Mouse (Mus musculus): ENCODE measurements around the gene Hist3h2a. TPM values are rescaled to one million over a fixed set of nuclear protein-coding genes. Genes with fewer than 3 reads are reported as not detected.

Gene Hist3h2a
- polyA plus RNA-seq (2017; shearing (Covaris generic)), result 1 to 10 TPM; 3.1 to 5.0 (median 4.2) TPM

DNA sequence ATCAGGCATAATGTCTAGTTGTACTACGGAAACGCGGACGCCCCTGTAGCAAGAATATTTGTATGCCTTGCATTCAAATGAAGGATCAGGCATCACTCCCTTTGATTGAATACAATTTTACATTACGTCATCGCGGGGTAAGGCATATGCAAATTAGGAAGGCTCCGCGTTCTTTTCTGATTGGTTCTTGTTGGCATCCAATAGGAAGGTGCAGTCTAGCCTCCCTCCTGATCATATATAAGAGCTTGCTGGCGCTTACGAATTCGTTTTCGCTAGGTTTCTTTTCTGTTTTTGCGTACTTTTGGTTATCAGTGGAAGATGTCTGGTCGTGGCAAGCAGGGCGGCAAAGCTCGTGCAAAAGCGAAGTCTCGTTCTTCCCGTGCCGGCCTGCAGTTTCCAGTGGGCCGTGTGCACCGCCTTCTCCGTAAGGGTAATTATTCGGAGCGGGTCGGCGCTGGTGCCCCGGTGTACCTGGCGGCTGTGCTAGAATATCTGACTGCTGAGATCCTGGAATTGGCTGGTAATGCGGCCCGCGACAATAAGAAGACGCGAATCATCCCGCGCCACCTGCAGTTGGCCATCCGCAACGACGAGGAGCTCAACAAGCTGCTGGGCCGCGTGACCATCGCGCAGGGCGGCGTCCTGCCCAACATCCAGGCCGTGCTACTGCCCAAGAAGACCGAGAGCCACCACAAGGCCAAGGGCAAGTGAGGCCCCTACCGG is at the start of gene Hist3h2a, which contains the start of gene Trim17:
TSS of gene Hist3h2a (plus strand) at position 266 of the 723 bp plus-strand sequence.
TSS of gene Trim17 (plus strand) at position 266 of the 723 bp plus-strand sequence.
- ATAC-seq, result peak; percentile 95

DNA sequence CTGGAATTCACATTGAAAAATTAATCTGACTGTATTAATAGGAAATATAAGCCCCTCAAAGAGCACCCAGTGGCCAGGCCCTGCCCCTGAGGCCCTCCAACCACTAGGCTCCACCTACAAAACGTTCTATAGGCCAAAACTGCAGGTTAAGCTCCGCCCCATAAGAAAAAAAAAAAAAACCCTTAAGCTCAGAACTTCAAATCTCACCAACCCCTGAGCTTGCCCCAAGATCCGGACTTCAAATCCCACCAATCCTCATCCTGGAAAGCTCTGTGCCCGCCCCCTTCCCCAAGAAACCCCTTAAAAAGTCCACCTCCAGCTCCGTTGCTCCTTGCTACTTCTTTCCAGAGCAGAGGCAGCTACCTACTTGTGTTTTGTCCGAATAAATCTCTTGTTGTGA is 49.6 kb upstream of the Hist3h2a start:
- ATAC-seq, result no peak

DNA sequence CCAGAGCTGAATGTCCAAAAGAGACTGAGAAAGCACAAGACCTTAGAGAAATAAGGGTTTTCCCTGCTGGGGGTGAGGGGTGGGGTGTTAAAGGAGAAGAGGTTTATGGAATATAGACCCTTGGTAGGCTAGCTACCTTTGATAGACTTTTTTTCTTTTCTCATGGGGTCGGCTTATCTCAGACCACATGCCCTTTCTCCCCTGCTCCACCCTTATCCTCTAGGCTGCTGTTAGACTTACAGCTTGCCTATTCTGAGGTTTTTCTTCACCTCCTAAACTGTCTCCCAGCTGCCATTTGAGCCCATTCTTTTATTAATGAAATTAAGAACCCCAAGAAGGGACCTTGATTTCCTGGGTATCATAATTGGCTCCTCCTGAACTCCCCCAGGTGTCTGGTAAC is 40.7 kb upstream of the Hist3h2a start:
- ATAC-seq, result no peak

DNA sequence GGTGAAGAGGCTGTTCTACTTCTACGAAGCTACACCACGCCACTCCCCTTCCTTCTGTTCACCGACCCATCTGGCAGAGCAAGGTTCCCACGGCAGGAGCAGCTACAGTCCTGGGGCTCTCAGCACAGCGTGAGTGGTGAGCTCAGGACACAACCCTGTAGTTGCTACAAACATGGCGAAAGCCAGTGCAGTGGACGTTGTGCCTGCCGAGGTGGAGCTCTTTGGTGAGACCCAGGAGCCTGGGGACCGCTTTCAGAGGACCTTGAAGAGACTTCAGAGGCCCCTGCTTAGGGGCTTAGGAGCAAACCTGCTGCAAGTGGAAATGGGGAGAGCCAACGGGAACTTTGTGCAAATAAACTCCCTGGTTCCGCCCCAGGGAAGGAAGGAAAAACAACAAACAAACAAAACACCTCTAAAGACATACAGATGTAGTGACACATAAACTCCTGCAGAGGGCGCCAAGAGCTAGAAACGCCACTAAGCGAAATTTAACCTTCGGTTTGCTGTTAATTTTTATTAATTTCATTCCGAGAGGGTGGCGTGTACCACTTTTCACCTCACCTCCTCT is 39.9 kb upstream of the Hist3h2a start:
- ATAC-seq, result no peak

DNA sequence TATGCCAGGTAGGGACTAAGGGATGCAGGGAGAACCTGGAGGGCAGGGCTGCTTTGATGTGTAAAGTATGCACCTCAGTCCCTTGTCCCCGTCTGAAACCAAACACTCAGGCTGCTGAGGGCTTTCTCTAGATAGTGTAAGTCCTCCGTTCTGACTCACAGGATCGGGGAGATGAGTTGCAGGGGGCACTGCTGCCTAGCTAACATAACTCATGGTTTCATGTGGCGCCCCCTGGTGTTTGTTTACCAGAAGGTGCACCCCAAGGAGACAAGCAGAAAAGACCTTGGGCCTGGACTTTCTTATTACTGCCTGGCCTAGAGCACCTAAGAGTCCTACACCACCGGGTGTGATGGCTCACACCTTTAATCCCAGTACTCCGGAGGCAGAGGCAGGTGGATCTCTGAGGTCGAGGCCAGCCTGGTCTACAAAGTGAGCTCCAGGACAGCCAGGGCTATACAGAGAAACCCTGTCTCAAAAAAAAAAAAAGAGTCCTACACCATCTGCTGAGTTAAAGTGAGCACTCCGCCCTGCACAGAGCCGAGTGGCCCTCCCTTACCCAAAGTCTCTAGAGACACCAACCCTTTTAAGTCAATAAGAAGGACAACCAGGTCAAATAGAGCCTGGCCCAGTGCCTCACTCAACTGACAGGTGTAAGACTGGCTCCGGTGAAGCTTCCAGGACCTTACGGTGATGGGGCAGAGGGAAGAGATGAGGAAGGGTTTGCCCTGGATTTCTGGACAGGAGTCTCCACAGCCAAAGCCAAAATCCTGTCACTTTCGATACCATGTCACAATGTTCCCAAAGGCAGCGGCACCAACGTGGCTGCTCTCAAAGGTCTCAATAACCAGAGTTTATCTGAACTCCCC is 37.4 kb upstream of the Hist3h2a start:
- ATAC-seq, result peak; percentile 28

DNA sequence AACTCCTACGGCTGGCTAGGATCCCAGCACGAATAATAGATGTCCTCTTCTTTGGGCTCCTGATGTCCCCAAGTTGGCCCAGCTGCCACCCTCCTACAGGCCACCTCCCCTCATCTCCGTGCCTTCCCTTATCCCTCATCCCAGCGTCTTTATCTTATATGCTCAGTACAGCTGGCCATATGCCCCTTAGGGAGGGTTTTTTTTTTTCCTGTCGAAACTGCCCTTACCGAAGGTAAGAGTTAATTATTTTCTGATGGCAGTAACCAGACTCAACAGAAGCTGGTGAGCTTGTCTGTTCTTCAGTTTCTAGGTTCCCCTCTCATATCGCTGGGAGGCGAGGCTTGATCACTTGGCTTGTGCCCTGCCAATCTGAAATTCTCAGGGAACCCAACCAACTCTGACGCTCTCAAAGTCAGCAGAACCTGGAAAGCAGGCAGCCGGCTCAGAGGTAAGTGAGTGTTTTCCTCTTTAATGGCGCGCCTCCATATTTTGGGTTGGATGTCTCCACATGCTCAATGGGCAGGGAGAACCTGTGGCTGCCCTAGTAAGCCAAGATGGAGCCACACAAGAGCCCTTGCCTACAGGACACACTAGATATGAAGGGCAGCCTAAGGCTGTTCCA is 36.6 kb upstream of the Hist3h2a start, which contains the start of gene Btnl10:
TSS of gene Btnl10 (plus strand) at position 164 of the 622 bp plus-strand sequence.
- ATAC-seq, result no peak

DNA sequence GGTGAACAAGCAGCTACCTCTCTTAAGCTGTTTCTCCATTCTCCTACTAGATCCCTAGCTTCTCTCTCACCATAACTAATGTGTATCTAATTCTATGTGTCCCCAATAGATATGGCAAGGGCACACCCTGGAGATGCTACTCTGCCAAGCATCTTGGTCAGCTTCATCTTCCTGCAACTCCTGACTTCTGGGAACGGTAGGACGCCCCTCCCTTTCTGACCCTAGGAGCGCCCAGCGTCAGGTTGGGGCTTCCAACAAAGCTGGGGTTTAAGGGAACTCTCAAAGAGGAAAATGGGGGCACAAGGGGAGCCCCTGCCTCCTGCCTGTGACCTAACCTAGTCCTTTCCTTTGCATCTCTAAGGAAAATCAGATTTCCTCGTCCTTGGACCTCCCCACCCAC is 35.7 kb upstream of the Hist3h2a start:
- ATAC-seq, result no peak

DNA sequence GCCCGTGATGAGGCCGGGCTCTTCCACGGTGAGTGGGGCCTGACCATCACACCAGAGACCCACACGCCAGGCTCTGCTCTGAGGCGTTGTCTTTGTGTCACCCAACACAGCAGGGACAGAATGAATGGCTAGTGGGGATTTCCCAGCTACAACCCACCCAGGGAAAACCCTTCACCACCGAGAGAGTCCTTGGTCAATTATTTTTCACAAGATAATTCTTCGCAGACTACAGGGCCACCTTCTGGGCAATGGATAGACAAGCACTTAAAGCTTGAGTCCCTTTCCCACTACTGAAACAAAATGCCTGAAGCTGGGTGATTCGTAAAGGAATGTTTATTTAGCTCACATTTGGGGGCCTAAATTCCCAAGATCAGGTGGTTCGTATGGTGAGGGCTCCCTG is 32.1 kb upstream of the Hist3h2a start:
- ATAC-seq, result no peak

DNA sequence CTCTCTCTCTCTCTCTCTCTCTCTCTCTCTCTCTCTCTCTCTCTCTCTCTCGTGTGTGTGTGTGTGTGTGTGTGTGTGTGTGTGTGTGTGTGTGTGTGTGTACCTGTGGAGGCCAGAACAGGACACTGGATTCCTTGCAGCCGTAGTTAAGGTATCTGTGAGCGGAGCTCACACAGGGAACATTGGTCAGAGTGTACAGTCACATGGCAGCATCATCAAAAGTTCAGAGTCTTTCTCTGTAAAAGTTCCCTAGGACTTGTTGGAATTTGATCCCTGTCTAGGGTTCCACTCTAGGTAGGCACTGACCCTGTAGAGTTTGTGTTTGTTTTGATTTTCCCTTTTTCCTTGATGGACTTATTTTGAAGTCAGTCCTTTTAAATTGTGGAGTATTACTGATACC is 27.8 kb upstream of the Hist3h2a start:
- ATAC-seq, result no peak

DNA sequence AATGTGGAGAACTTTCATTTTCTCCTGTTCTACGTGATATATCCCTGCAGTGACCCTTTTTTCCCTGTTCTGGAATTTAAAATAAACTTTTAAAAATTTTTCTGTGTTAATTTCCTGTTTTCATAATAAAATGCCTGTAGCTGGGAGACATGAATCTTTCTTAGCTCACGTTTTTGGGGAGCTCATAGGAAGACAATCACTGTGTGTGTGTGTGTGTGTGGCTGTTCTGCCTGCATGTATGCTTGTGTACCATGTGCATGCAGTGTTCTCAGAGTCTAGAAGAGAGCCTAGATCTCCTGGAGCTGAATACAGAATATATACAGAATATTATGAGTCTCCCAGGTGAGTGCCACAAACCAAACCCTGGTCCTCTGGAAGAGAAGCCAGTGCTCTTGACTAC is 27.4 kb upstream of the Hist3h2a start:
- ATAC-seq, result no peak

DNA sequence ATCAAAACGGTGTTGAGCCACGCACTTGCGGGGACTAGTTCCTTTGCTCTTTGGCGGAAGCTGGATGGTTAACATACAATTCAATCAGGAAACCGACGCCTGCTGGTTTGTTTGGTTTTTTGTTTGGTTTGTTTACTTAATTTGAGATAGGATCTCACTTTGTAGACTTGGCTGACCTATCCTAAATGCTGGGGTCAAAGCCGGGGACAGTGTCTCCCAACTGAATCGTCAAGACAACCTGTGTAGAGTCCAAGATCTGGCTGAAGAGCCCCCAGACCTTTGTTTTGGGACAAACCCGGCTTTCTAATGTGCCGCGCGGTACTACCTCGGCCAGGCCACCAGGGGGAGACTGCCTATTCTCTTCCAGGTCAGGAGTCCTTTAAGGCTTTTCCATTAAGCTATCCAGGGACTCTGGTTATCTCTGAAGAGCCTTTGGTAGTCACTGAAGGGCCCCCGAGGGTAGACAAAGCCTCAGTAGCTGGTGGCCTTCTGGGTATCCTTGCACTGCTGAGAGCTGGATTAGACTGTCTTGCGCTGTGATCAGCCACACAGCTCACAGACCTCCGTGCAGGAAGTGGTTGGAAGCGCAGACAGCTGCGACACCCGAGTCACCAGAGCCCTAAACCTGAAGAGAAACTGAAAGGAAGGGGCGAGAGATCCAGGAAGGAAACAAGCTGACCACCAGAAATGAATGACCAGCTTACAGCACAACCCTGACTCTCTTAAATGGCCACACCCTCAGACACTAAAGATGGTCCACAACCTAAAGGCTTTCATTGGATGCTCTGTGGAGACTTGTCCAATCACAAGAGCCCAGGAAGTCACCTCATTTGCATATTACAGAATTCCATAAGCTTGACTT is 26.5 kb upstream of the Hist3h2a start:
- ATAC-seq, result peak; percentile 97

DNA sequence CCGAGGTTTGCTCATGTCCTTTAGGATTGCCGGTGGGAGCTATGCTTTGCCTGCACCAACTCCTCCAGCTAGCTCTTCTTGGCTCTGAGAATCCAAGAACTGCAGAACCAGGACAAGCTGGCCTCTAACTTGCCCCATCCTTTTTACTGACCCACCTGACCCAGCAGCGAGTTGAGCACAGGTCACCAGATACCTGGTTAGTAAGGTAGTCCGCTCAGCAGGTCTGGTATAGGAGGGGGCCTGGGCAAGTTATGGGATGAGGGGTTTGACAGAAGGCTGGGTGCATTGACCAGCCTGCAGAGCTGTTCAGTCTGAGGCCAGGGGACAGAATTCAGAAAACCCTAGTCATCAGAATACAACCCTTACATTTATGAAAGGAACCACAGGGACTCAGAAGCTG is 25.4 kb upstream of the Hist3h2a start:
- ATAC-seq, result no peak

DNA sequence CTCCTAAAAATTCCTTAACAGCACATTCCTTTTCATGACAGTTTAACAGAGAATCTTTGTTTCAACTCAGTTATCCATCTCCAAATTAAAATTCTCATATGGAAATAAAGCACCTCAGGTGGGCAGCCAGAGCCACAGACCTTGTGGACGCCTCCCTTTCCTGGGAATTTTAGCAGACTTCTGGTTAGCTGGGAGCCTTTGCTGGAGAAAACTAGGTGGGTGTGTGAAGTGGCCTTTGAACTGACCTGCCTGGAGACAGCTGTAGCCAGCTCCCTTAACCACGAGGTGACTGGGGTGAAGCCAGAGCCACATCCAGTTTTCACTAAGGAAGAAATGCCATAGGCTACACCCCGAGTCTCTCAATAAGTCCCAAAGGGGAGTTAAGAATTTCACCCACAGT is 24.8 kb upstream of the Hist3h2a start:
- ATAC-seq, result no peak

DNA sequence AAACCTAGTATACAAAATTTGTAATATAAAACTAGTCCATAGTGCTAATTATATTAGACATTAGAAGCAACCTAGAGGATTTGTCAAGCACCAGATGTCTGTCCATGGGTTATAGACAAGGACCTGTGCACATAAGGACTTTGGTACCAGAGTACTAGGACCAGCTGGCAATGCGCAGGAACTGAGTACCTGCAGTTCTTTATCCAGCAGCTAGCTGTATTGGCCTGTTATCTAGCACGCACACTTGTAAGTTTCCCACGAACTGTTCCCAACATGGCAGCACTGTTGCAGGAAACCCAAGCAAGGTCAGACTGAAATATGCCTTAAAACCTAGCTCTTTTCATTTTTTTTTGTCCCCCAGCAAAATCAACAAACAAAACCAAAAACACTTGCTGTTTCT is 24.2 kb upstream of the Hist3h2a start:
- no peak for ATAC-seq

DNA sequence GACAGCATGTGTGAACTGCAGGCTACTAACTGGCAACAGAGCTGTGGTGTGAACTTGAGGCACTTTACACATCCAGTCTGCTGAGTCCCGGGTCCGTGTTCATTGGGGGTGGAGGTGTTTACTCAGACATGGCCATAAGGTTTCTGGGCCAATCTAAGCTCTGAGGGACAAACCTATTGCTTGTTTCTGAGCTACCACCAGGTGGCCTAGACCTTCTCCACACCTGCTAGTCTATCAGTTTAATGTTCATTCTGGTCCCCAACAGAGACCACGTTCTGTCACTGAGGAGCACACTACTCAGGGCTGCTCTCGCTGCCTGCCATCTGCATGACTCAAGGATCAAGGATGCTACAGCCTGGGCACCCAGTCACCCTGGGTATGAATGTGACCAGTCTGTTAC is 22.9 kb upstream of the Hist3h2a start:
- no peak for ATAC-seq

DNA sequence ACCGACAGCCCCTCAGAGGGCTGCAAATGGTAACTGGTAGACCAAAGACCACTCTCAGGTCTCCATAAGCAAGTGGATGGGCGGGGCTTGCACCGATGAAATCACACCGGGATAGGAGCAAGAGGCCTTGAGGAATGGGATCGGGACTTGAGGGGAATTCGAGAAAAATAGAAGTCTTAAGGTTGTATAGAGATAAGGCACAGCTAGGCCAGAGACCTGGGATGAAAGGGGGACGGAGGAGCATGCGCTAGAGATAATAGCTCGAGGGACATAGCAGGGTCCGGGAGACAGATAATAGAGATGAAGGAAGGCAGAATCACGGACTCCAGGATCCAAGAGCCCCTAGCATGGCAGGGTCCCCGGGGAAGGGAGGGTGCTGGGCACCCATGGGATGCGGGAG is 16.6 kb upstream of the Hist3h2a start:
- peak; percentile 16 for ATAC-seq

DNA sequence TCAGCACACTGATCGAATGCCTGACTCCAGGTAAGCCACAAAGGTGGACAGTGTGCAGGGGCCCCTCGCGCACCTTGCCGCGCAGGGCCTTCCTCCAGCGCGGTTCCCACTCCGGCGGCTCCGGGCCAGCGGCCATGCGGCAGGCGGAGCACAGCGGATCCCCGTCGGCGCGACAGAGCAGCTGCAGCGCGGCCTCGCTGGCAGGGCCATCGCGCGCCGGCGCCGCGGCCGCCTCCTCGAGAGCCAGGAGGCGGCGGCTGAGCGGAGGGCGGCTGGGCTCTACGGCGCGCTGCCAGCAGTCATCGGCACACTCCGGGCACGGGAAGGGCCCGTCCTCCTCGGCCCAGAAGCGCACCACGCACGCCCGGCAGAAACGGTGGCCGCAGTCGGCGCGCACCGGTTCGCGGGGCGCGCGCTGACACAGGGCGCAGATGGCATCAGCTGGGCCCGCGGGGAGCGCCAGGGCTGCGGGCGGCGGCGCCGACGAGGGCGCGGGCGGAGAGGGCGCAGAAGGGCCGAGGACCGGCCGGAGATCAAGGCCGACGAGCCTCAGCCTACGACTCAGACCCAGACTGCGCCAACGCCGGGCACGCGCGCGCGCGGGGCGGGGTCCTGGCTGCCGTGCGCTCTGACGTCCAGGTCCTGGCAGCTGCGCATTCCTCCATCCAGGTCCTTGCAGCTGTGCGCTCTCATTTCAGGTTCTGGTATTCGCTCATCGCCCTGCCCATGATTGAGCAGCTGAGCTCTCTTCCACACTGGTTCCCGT is 16.0 kb upstream of the Hist3h2a start, which contains the start of gene Rnf187:
TSS of gene Rnf187 (minus strand) at position 595 of the 766 bp plus-strand sequence.
- ATAC-seq, result peak; percentile 82

DNA sequence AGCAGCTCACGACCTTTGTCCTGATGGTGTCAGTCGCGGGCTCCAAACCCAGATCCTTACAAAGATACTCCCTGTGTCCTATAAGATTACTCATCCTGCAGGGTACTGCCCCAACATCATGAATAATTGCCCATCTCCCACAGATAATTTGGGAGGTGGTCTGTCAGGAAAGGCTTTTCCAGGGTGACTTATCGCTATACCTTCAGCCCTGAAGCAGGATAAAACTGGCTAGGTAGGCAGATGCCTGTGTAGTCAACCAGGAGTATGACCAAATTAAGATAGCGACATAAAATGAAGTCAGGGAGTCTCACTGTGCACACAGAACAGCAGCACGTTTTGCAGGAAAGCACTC is 15.4 kb upstream of the Hist3h2a start:
- no peak for ATAC-seq

DNA sequence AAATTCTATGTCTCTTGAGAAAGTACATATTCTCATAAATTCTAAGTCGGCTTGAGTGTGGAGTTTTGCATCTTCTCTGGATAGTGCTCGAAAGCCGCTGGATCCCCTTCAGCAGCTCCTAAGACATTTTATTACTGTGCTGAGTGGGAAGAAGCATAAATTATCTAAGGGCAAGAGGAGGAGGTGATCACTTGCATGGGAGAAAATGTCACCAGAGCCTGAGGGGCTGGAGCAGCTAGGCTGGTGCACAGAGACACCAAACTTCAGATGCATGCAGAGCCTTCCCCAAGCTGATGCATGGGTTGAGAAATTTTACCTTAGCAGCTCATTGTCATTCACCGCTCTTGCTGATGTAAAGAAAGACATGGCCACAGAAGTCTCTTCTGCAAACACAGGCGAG is 10.3 kb upstream of the Hist3h2a start:
- ATAC-seq, result no peak

DNA sequence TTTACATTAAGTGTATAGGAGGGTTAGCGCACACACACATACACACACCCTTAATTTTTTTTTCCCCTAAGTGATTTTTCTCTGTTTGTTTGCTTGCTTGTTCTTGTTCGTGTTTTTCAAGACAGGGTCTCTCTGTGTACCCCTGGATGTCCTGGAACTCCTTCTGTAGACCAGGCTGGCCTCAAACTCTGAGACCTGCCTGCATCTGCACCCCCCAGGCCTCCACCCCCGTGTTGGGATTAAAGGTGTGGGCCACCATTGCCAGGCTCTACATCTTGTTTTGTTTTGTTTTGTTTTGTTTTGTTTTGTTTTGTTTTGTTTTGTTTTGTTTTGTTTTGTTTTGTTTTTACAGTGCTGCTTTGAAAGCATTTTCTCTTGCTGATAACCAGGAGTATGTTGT is 7.2 kb upstream of the Hist3h2a start:
- ATAC-seq, result no peak
